Mouse (Mus musculus): ENCODE measurements around the gene Numb. TPM values are rescaled to one million over a fixed set of nuclear protein-coding genes. Genes with fewer than 3 reads are reported as not detected.

Gene Numb
- total RNA-seq, 2 experiments from 2014 or later, result 26.7 to 38.7 TPM

DNA sequence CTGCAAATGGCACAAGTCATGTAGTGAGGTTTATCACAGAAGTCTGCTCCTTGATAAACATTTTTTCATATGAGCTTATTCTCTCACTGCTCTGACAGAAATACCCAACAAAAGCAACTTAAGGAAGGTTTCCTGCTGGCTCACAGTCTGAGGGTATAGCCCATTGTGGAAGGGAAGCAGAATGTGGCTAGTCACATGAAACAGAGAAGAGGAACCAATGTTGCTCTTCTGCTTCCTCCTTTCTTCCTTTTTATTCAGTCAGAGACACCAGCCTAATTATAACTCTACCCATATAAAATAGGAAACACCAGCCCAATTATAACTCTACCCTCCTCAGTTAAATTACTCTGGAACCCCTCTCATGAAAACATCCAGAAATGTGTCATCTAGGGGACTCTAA, 61.0 kb downstream of the Numb start:
- no peak overlapping the region for H3K4me3 ChIP-seq
- DNase-seq (ENCODE audit: low spot score in 2 of 2), result no peak
- TF ChIP-seq CTCF (conservative IDR thresholded peaks at IDR 0.05), result no peak
- no peak overlapping the region for H3K27ac ChIP-seq

DNA sequence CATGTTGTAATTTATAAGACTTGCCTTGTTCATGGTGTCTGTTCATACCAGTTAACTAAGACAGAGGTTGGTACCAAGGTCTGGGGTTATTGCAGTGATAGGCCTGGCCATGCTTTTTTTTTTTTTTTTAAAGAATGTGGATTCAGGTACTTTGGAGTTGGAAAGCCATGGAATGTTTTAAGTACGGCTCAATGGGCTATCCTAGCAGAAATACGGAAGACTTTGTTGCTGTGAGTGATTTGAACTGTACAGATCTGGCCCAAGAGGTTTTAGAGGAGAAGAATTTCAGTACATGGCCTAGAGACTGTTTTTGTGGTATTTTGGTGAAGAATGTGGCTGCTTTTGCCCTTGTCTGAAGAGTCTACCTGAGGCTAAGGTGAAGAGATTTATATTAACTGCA, 63.7 kb downstream of the Numb start:
- DNase-seq (ENCODE audit: low spot score in 2 of 2), result no peak
- Histone ChIP-seq H3K4me3 (no peak overlapping the region), H3K27ac (no peak overlapping the region)
- TF ChIP-seq CTCF (conservative IDR thresholded peaks at IDR 0.05), result no peak

GRCm38 (mm10) chr12:83855211-83855610, 66.5 kb downstream of the Numb start:
- Histone ChIP-seq H3K27ac (no peak overlapping the region), H3K4me3 (no peak overlapping the region)
- no peak for DNase-seq (ENCODE audit: low spot score in 2 of 2)
- TF ChIP-seq CTCF (conservative IDR thresholded peaks at IDR 0.05), result no peak

- no peak for TF ChIP-seq CTCF (conservative IDR thresholded peaks at IDR 0.05)
- H3K27ac ChIP-seq, result no peak overlapping the region
- DNase-seq (ENCODE audit: low spot score in 2 of 2), result no peak
Measured at GRCm38 (mm10) chr12:83854281-83854680, 67.5 kb downstream of the Numb start.

DNA sequence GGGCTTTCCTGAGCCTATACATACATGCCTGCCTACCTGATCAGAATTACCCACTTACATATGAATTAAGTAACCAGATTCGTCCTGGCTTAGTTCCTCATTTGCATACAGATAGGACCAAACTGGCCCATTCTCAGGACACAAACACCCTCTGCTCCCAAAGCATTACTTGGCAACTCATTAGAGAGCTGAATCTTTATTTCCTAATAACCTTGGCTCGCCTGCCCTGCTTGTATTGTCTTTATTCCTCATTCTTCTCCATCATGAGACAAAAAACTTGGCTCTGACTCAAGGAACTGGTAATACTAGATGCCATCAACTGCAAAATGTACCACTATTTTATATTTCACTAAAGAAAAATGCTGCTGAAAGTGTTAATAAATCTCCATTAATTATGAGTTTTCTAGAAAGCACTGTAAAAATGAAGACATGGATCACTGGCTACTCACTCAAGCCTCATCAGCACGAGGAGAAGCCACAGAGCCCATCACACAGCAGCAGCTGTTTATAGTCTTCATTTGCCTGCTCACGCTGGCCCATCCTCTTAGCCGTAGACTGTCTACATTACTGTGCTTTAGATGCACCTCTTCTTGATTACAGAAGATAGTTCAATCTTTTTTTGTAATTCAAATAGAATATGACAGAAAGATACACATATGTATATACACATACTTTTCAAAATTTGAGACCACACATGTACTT, 69.1 kb downstream of the Numb start:
- DNase-seq (ENCODE audit: low spot score in 2 of 2), result no peak
- no peak overlapping the region for H3K27ac ChIP-seq
- TF ChIP-seq CTCF (conservative IDR thresholded peaks at IDR 0.05), result no peak
- no peak overlapping the region for H3K4me3 ChIP-seq

More at GRCm38 (mm10) chr12:83854281-83854680, 67.5 kb downstream of the Numb start:
- H3K4me3 ChIP-seq, result no peak overlapping the region

DNA sequence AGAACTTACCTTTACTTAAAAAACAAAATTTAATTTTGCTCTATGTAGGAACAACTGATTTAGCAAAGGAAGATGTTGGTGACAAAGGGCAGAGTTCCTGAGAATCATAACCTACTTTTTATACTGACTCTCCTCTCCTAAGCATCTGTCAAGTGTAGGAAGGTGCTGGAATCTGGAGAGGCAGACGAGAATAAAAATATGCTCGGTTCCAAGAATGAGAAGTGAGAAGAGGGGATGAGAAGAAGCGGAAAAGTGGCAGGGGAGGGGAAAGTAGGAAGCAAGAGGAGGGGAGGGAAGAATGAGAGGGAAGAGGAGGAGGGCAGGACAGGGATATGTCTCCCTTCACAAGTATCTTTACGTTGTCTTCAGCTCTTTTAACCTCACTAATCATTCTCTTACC, 71.4 kb downstream of the Numb start:
- no peak for DNase-seq (ENCODE audit: low spot score in 2 of 2)
- no peak for TF ChIP-seq CTCF (conservative IDR thresholded peaks at IDR 0.05)
- Histone ChIP-seq H3K27ac (no peak overlapping the region), H3K4me3 (no peak overlapping the region)

GRCm38 (mm10) chr12:83848595-83849231, 73.0 kb downstream of the Numb start:
- DNase-seq (ENCODE audit: low spot score in 2 of 2), result no peak
- no peak overlapping the region for H3K4me3 ChIP-seq
- H3K27ac ChIP-seq, result no peak overlapping the region
- TF ChIP-seq CTCF (conservative IDR thresholded peaks at IDR 0.05), result no peak

DNA sequence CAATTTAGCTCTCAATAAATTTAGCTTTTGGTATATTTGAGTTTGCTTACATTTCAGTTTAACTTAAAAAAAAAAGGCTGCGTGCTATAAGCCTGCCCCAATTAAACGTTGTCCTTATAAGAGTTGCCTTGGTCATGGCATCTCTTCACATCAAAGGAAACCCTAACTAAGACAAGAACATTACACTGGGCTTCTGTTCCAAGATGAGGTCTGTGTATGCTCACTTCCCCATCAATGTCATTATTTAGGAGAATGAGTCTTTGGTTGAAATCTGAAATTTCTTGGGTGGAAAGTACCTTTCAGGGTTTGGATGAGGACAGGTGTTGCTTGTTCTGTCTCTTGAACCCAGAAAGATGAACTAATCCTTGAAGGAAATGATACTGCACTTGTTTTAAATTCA, 73.9 kb downstream of the Numb start:
- Histone ChIP-seq H3K4me3 (no peak overlapping the region), H3K27ac (no peak overlapping the region)
- no peak for TF ChIP-seq CTCF (conservative IDR thresholded peaks at IDR 0.05)
- DNase-seq (ENCODE audit: low spot score in 2 of 2), result no peak

DNA sequence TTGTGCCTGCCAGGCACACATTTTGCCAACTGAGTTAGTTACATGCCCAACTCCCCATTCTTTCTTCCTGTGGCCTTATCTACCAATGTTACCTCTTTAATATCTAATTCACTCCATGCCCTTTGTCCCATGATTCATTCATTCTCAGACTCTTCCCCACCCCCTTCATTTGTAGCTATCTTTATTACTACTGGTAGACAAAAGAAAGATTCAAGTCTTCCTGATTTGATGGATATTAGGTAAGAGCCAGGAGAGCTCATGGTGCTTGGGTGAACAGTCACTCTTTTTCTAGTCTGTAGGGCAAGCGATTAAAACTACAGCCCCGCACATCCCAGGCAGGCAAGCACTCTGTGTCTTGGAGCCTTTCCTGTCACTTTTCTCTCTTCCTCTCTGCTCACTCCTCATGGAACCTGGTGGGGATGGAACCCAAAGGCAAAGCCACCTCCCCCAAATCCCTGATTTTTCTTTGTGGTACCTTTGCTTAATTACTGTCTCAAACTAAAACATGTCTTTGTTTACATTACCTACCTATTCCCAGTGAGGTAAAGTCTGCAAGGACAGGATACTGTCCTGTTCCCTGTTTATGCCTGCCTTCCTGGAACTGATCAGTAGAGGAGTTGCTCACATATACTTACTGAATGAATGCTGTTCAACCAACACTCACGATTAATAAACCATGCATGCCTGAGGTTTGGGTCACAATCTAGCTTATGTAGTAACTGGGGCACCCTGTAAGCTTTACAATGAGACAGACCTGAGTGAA, 78.9 kb downstream of the Numb start:
- no peak for TF ChIP-seq CTCF (conservative IDR thresholded peaks at IDR 0.05)
- H3K27ac ChIP-seq, result no peak overlapping the region
- DNase-seq (ENCODE audit: low spot score in 2 of 2), result no peak
- H3K4me3 ChIP-seq, result no peak overlapping the region

DNA sequence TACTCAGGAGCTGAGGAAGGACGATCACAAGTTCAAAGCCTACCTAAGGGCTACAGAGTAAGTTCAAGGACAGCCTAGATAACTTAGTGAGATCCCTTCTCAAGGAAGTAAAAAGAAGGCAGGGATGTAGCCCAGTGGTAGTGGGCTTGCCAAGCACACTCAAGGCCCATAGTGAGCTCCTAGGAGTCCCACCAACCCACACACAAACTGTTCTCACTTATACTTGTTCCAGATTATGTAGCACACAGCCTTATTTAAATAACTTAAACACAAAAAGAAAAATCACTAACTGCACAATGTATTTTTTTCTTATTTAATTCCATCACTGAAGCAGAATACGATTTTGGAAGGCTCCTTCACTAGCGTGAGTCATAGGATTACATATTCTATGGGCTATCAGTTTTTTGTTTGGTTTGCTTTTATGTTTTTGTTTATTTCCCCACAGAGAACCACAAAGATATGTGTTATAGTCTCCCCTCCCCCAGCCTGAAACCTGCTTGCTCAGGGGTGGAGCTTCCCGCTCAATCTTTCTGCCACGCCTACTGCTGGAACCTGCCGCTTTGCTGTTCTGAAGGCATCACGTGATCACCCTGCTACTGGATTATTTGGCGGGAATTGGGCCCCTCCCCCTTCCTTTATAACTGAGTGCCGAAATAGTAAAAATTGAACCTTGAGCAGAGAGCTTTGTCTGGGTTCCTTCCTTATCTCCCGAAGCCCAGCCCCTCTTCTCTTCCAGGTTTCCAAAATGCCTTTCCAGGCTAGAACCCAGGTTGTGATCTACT, 80.1 kb downstream of the Numb start:
- H3K4me3 ChIP-seq, result no peak overlapping the region
- no peak for DNase-seq (ENCODE audit: low spot score in 2 of 2)
- TF ChIP-seq CTCF (conservative IDR thresholded peaks at IDR 0.05), result no peak
- no peak overlapping the region for H3K27ac ChIP-seq

- H3K4me3 ChIP-seq, result no peak overlapping the region
- H3K27ac ChIP-seq, result no peak overlapping the region
- no peak for DNase-seq (ENCODE audit: low spot score in 2 of 2)
- TF ChIP-seq CTCF (conservative IDR thresholded peaks at IDR 0.05), result no peak
Measured at GRCm38 (mm10) chr12:83833979-83834378, 87.8 kb downstream of the Numb start.

- Histone ChIP-seq H3K27ac (no peak overlapping the region), H3K4me3 (no peak overlapping the region)
- no peak for TF ChIP-seq CTCF (conservative IDR thresholded peaks at IDR 0.05)
- no peak for DNase-seq (ENCODE audit: low spot score in 2 of 2)
Measured at GRCm38 (mm10) chr12:83830424-83830823, 91.3 kb downstream of the Numb start.

DNA sequence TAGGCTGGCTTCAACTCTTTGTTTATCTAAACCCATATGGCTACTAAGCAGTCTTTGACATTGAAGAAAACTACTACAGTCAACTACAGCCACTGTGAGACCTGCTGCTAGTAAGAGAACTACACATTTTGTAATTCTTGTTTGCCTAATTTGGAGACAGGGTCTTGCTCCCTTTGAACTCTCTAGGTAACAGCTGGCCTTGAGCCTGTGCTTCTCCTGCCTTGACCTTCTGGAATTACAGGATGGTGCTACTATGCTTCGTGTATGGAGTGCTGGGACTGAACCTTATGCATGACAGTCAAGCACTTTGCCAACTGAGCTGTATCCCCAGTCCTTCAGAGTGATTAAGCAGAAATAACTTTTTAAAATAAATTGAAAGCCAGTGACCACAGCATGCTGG, 105.1 kb downstream of the Numb start:
- Histone ChIP-seq H3K27ac (no peak overlapping the region), H3K4me3 (no peak overlapping the region)
- no peak for DNase-seq (ENCODE audit: low spot score in 2 of 2)
- TF ChIP-seq CTCF (conservative IDR thresholded peaks at IDR 0.05), result no peak

Measured in layer of hippocampus, adult 2 months (tissue).